Comparison of ENCODE assay signal across 13 mouse cellular contexts in genomic region chr6:83408510-83408909, GRCm38 (mm10). TPM values are rescaled to one million over a fixed set of nuclear protein-coding genes. Genes with fewer than 3 reads are reported as not detected.
DNase-seq lines count a peak whose midpoint lies in the region; ATAC-seq and TF ChIP-seq lines count a peak whose summit lies in the region.
"Had no signal": no experiment of that assay in that cellular context is flagged by ENCODE, and none has a peak within 500 bp of the region (broad histone marks: within the 10 kb centered on the region; RNA-seq: fewer than 3 reads in every experiment).

No protein-coding gene starts in this region.

- no peaks in the 10 kb centered on the region for H3K9me3 ChIP-seq in heart, embryonic 14.5 days (ENCODE audit: control insufficient read depth, low read length)
- H3K9me3 ChIP-seq in lung, embryonic 14.5 days (ENCODE audit: low read depth, low read length) = no peaks in the 10 kb centered on the region
- H3K9me3 ChIP-seq in intestine, embryonic 14.5 days (ENCODE audit: control insufficient read depth, low read length) = no peaks in the 10 kb centered on the region
- H3K9me3 ChIP-seq in forebrain, embryonic 12.5 days = no peaks in the 10 kb centered on the region
- H3K9me3 ChIP-seq: forebrain, embryonic 10.5 days had no signal

- no peak for DNase-seq in heart, postnatal 10 days
- peak; percentile 34 for DNase-seq in lung, embryonic 14.5 days
- DNase-seq in lung, postnatal 10 days = no peak
- peak; percentile 12 for DNase-seq in MEL-GATA-1-ER (ENCODE audit: extremely low read depth, low read depth)
- DNase-seq in intestine, embryonic 14.5 days (ENCODE audit: low spot score) = no peak
- no peak for DNase-seq in thymus, adult 18-20 months
- DNase-seq: cerebellum, adult 9-10 months; spleen, adult 18-20 months; thymus, postnatal 14 days had no signal

- no peak for ATAC-seq in heart, embryonic 14.5 days (ENCODE audit: insufficient number of reproducible peaks, insufficient read depth, low FRiP score, low read depth)
- no peak for ATAC-seq in lung, embryonic 14.5 days (ENCODE audit: insufficient read depth)
- ATAC-seq in intestine, embryonic 14.5 days (replicated peaks; ENCODE audit: low FRiP score, low TSS enrichment, low read depth) = no peak
- no peak for ATAC-seq in forebrain, embryonic 12.5 days (ENCODE audit: low FRiP score)

- H3K4me3 ChIP-seq in heart, embryonic 14.5 days (ENCODE audit: control insufficient read depth in 1 of 2, insufficient read depth in 1 of 2, low read depth in 1 of 2, low read length in 2 of 2) = no peak overlapping the region
- no peak overlapping the region for H3K4me3 ChIP-seq in lung, embryonic 14.5 days (ENCODE audit: low read depth, low read length)
- no peak overlapping the region for H3K4me3 ChIP-seq in intestine, embryonic 14.5 days (ENCODE audit: low read depth, low read length)
- no peak overlapping the region for H3K4me3 ChIP-seq in forebrain, embryonic 12.5 days (replicated peaks)
- H3K4me3 ChIP-seq: forebrain, embryonic 10.5 days had no signal

- intact Hi-C loops in heart, postnatal 10 days (cut with DNase I) = no loop called here

- H3K27ac ChIP-seq in heart, embryonic 14.5 days (replicated peaks in 1 of 2; ENCODE audit: control insufficient read depth in 1 of 2, insufficient read depth in 1 of 2, low read depth in 2 of 2, low read length in 2 of 2) = peak overlapping the region; percentile 25 to 59; a peak in 3 of 4 replicates
- H3K27ac ChIP-seq in lung, embryonic 14.5 days (ENCODE audit: low read depth) = peak overlapping the region; percentile 5; the same call in 1 of the 2 replicates
- peak overlapping the region; percentile 40 for H3K27ac ChIP-seq in intestine, embryonic 14.5 days (ENCODE audit: low read depth)
- H3K27ac ChIP-seq in forebrain, embryonic 12.5 days = no peak overlapping the region
- H3K27ac ChIP-seq: forebrain, embryonic 10.5 days had no signal

- H3K9ac ChIP-seq in heart, embryonic 14.5 days (ENCODE audit: low read length) = no peak overlapping the region
- H3K9ac ChIP-seq in lung, embryonic 14.5 days = no peak overlapping the region
- H3K9ac ChIP-seq in intestine, embryonic 14.5 days (ENCODE audit: low read length) = no peak overlapping the region
- no peak overlapping the region for H3K9ac ChIP-seq in forebrain, embryonic 12.5 days

- no peaks in the 10 kb centered on the region for H3K27me3 ChIP-seq in heart, embryonic 14.5 days (ENCODE audit: control insufficient read depth, insufficient read depth, low read length)
- no peaks in the 10 kb centered on the region for H3K27me3 ChIP-seq in lung, embryonic 14.5 days (ENCODE audit: insufficient read depth, low read length)
- H3K27me3 ChIP-seq in intestine, embryonic 14.5 days (replicated peaks; ENCODE audit: control insufficient read depth, insufficient read depth, low read length) = no peaks in the 10 kb centered on the region
- H3K27me3 ChIP-seq in forebrain, embryonic 12.5 days = no peaks in the 10 kb centered on the region

- no peak overlapping the region for H3K4me2 ChIP-seq in heart, embryonic 14.5 days (ENCODE audit: low read length)
- no peak overlapping the region for H3K4me2 ChIP-seq in lung, embryonic 14.5 days
- H3K4me2 ChIP-seq in intestine, embryonic 14.5 days (ENCODE audit: low read length) = no peak overlapping the region
- no peak overlapping the region for H3K4me2 ChIP-seq in forebrain, embryonic 12.5 days
- H3K4me2 ChIP-seq: midbrain, embryonic 11.5 days had no signal

- peaks cover 19 to 40% of the 10 kb centered on the region in 2 experiments for H3K4me1 ChIP-seq in heart, embryonic 14.5 days (ENCODE audit: control insufficient read depth in 2 of 2, insufficient read depth in 2 of 2, low read length in 2 of 2)
- H3K4me1 ChIP-seq in lung, embryonic 14.5 days (ENCODE audit: insufficient read depth) = peaks cover 19% of the 10 kb centered on the region
- H3K4me1 ChIP-seq in intestine, embryonic 14.5 days (replicated peaks; ENCODE audit: control insufficient read depth, insufficient read depth, low read length) = peaks cover 20% of the 10 kb centered on the region
- peaks cover 40% of the 10 kb centered on the region for H3K4me1 ChIP-seq in forebrain, embryonic 12.5 days

- no peak for TF ChIP-seq CTCF in lung, embryonic 14.5 days (IDR thresholded peaks at IDR 0.05; ENCODE audit: low read depth)

- WGBS in heart, embryonic 14.5 days = 71% methylated on average over 9 of the region's 9 CpGs
- WGBS in lung, embryonic 14.5 days = 67% methylated on average over 9 of the region's 9 CpGs
- 60% methylated on average over 9 of the region's 9 CpGs for WGBS in intestine, embryonic 14.5 days
- WGBS in forebrain, embryonic 12.5 days = 94% methylated on average over 9 of the region's 9 CpGs

- peaks cover 36% of the 10 kb centered on the region for H3K36me3 ChIP-seq in heart, embryonic 14.5 days (ENCODE audit: control insufficient read depth, insufficient read depth, low read length)
- peaks cover 37% of the 10 kb centered on the region for H3K36me3 ChIP-seq in lung, embryonic 14.5 days (ENCODE audit: insufficient read depth)
- peaks cover 32% of the 10 kb centered on the region for H3K36me3 ChIP-seq in intestine, embryonic 14.5 days (ENCODE audit: control insufficient read depth, insufficient read depth, low read length)
- H3K36me3 ChIP-seq in forebrain, embryonic 12.5 days (replicated peaks) = peaks cover 40% of the 10 kb centered on the region

RNA-seq across cellular contexts. Expression of gene Tet3, which starts 50.4 kb away (rescaled TPM):
- polyA plus RNA-seq in heart, embryonic 14.5 days (2014; fragmentation: Nextera tagmentation; extraction: Ambion mirVana) = 22.8 and 28.9 TPM in 2 replicates
- 10 to 100 TPM; 49.0 to 54.3 TPM for total RNA-seq in heart, postnatal 10 days (2021)
- polyA plus RNA-seq in lung, embryonic 14.5 days (2014; fragmentation: Nextera tagmentation; extraction: Ambion mirVana) = 34.4 and 36.9 TPM in 2 replicates
- 35.1 and 40.1 TPM in 2 replicates for polyA plus RNA-seq in intestine, embryonic 14.5 days (2014; fragmentation: Nextera tagmentation; extraction: Ambion mirVana)
- polyA plus RNA-seq in forebrain, embryonic 12.5 days (2016; fragmentation: Nextera tagmentation; extraction: Ambion mirVana) = 62.7 and 74.3 TPM in 2 replicates

RNA-seq across cellular contexts. Expression of gene Bola3, which starts 59.6 kb away (rescaled TPM):
- 297 and 314 TPM in 2 replicates for polyA plus RNA-seq in heart, embryonic 14.5 days (2014; fragmentation: Nextera tagmentation; extraction: Ambion mirVana)
- total RNA-seq in heart, postnatal 10 days (2021) = 100 to 1,000 TPM; 235 to 249 TPM
- polyA plus RNA-seq in lung, embryonic 14.5 days (2014; fragmentation: Nextera tagmentation; extraction: Ambion mirVana) = 144 and 151 TPM in 2 replicates
- polyA plus RNA-seq in intestine, embryonic 14.5 days (2014; fragmentation: Nextera tagmentation; extraction: Ambion mirVana) = 144 and 155 TPM in 2 replicates
- polyA plus RNA-seq in forebrain, embryonic 12.5 days (2016; fragmentation: Nextera tagmentation; extraction: Ambion mirVana) = 106 and 109 TPM in 2 replicates

Comparison
In these comparisons a context has a peak if more than half of its experiments do, and no peak if none do; other contexts are left out.
1. DNase-seq: peak in lung, embryonic 14.5 days (single experiment) and MEL-GATA-1-ER (single experiment); none in heart, postnatal 10 days (0 of 2), lung, postnatal 10 days (single experiment), intestine, embryonic 14.5 days (single experiment) and thymus, adult 18-20 months (0 of 2).